Mouse (Mus musculus) limb, embryonic 11.5 days (tissue): ENCODE data around the gene Myh6. TPM values are rescaled to one million over a fixed set of nuclear protein-coding genes. Genes with fewer than 3 reads are reported as not detected.
"Not testable (repeated sequence)": the region's sequence is repeated elsewhere in the genome, so short reads cannot be mapped to it uniquely, and the experiment has no call there.

Source experiments
- ATAC-seq: fragments of 200-750 bp; cut with Nextera tagmentation; 2 replicates; pipeline ENCODE4 v1.8.0; 2017; ENCODE audit warnings: low read depth; ENCODE audit not compliant: insufficient number of reproducible peaks, low FRiP score, low TSS enrichment
- DNase-seq: peaks from one replicate; pipeline ENCODE4 v3.0.0-alpha.2; 2015; ENCODE audit warnings: low spot score
- H3K27ac ChIP-seq: fragments of 300-500 bp; sonication (generic); replicated peaks from 2 replicates; pipeline ENCODE4 v1.5.1; 2014; ENCODE audit warnings: low read depth, mild to moderate bottlenecking, low read length
- H3K27me3 ChIP-seq: fragments of 300-500 bp; sonication (generic); 2 replicates; pipeline ENCODE4 v1.6.1; 2014; ENCODE audit warnings: mild to moderate bottlenecking, low read length, mixed read lengths; ENCODE audit not compliant: control insufficient read depth, insufficient read depth
- H3K36me3 ChIP-seq: fragments of 300-500 bp; sonication (generic); 2 replicates; pipeline ENCODE4 v1.6.1; 2014; ENCODE audit warnings: mild to moderate bottlenecking, low read length, moderate library complexity, mixed read lengths; ENCODE audit not compliant: control insufficient read depth, insufficient read depth
- H3K4me1 ChIP-seq: fragments of 300-500 bp; sonication (generic); 2 replicates; pipeline ENCODE4 v1.6.1; 2014; ENCODE audit warnings: low read length, mixed read lengths; ENCODE audit not compliant: control insufficient read depth, insufficient read depth
- H3K4me2 ChIP-seq: fragments of 300-500 bp; sonication (generic); 2 replicates; pipeline ENCODE4 v1.6.1; 2014; ENCODE audit warnings: low read depth, mild to moderate bottlenecking, moderate library complexity; ENCODE audit not compliant: severe bottlenecking
- H3K4me3 ChIP-seq: fragments of 300-500 bp; sonication (generic); 2 replicates; pipeline ENCODE4 v1.5.1; 2014; ENCODE audit warnings: low read depth, low read length
- H3K9ac ChIP-seq: fragments of 300-500 bp; sonication (generic); 2 replicates; pipeline ENCODE4 v1.6.1; 2014; ENCODE audit warnings: mild to moderate bottlenecking, low read length
- H3K9me3 ChIP-seq: fragments of 300-500 bp; sonication (generic); 2 replicates; pipeline ENCODE4 v1.6.1; 2016; ENCODE audit warnings: low read length; ENCODE audit not compliant: control insufficient read depth
- WGBS: fragments of 180-500 bp; shearing (Covaris S2); extraction: QIAGEN DNeasy Blood & Tissue Kit; methylation state at CpG from one replicate; pipeline ENCODE4 v1.1.7; 2014; 5-methylcytosine and 5-hydroxymethylcytosine counted together
- polyA plus RNA-seq: library from polyadenylated mRNA; unstranded; fragments of >200 nt; fragmentation: Nextera tagmentation; extraction: Ambion mirVana; gene quantifications from 2 replicates; pipeline ENCODE4 v1.2.1, GENCODE M21; 2014

The Myh6 gene
- polyA plus RNA-seq, 1 experiment from 2014 or later = 1.7 TPM

DNA sequence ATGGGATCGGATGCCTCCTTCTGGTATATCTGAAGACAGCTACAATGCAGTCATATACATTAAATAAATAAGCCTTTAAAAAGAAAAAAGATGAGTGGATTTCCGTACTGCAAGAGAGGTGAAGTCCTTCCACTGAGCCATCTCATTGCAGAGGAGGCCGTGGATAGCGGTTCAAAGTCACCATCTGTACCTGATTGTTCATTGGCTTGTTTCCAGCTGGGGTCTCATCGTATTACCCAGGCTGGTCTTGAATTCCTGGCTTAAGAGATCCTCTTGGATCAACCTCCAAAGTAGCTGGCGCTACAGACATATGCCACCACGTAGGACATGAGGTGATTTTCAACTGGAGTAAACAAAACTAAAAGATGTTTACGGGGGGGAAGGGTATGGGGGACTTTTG lies 39.2 kb upstream of the Myh6 start:
- no peak for ATAC-seq
- DNase-seq = no peak
- no peak overlapping the region for H3K9ac ChIP-seq
- no peaks in the 10 kb centered on the region for H3K36me3 ChIP-seq
- H3K9me3 ChIP-seq = no peaks in the 10 kb centered on the region
- H3K4me3 ChIP-seq = no peak overlapping the region
- no peaks in the 10 kb centered on the region for H3K4me1 ChIP-seq
- no peaks in the 10 kb centered on the region for H3K27me3 ChIP-seq
- no peak overlapping the region for H3K27ac ChIP-seq
- no peak overlapping the region for H3K4me2 ChIP-seq
- 81% methylated on average over 8 of the region's 8 CpGs for WGBS

GRCm38 (mm10) chr14:55005506-55005905 lies 38.8 kb upstream of the Myh6 start:
- H3K36me3 ChIP-seq = no peaks in the 10 kb centered on the region

GRCm38 (mm10) chr14:55003878-55004855 lies 37.4 kb upstream of the Myh6 start:
- H3K36me3 ChIP-seq = no peaks in the 10 kb centered on the region
- H3K27ac ChIP-seq = no peak overlapping the region
- no peak for DNase-seq

More at GRCm38 (mm10) chr14:55005506-55005905, 38.8 kb upstream of the Myh6 start:
- WGBS = 77% methylated on average over 2 of the region's 2 CpGs
- ATAC-seq = no peak
- Histone ChIP-seq H3K4me1 (no peaks in the 10 kb centered on the region), H3K27me3 (no peaks in the 10 kb centered on the region), H3K4me2 (no peak overlapping the region), H3K27ac (no peak overlapping the region), H3K9me3 (no peaks in the 10 kb centered on the region), H3K4me3 (no peak overlapping the region), H3K9ac (no peak overlapping the region)
- DNase-seq = no peak

GRCm38 (mm10) chr14:55002687-55003120 lies 36.0 kb upstream of the Myh6 start:
- Histone ChIP-seq H3K9ac (no peak overlapping the region), H3K4me3 (no peak overlapping the region), H3K4me1 (no peaks in the 10 kb centered on the region), H3K27ac (no peak overlapping the region), H3K9me3 (no peaks in the 10 kb centered on the region), H3K4me2 (no peak overlapping the region), H3K27me3 (no peaks in the 10 kb centered on the region), H3K36me3 (no peaks in the 10 kb centered on the region)
- ATAC-seq (no peak), DNase-seq (no peak)
- 68% methylated on average over 7 of the region's 7 CpGs for WGBS

More at GRCm38 (mm10) chr14:55003878-55004855, 37.4 kb upstream of the Myh6 start:
- H3K27me3 ChIP-seq = no peaks in the 10 kb centered on the region
- no peak for ATAC-seq
- H3K9me3 ChIP-seq = no peaks in the 10 kb centered on the region
- H3K9ac ChIP-seq = no peak overlapping the region
- 83% methylated on average over 18 of the region's 18 CpGs for WGBS
- no peak overlapping the region for H3K4me2 ChIP-seq
- no peak overlapping the region for H3K4me3 ChIP-seq
- H3K4me1 ChIP-seq = no peaks in the 10 kb centered on the region

DNA sequence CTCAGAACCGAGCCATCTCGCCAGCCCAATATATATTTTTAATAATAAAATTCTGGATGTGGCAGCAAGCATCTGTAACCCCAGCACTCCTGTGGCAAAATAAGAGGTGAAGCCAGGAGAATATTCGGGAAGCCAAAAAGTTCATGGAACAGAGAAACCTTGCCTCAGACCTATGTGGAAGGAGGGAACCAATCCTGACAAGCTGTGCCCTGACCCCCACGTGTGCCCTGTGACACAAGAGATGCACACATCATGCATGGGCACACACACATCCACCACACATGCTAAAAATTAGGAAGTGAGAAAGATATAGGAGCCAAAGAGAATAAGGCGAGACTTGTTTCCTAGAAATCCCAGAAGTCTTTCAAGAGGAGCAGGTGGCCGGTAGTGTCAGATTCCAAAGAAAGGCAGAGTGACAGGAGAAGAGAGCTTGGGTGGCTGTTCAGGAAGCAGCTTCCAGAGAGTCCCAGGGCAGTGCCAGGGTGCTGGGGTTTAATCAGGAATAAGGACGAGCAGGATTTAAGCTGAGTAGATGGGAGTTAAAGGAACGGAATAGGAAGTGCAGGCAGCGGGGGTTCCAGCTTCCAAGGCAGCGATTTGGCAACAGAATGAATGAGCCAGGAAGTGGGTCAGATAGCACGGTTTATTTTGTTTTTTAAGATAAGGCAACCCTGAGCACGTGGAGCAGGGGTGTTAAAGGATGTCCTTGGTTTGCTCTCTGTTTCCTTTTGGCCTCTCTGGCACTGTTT lies 35.4 kb upstream of the Myh6 start:
- WGBS = 48% methylated on average over 12 of the region's 12 CpGs
- DNase-seq (no peak), ATAC-seq (no peak)
- no peaks in the 10 kb centered on the region for H3K27me3 ChIP-seq
- H3K9me3 ChIP-seq = no peaks in the 10 kb centered on the region
- H3K36me3 ChIP-seq = no peaks in the 10 kb centered on the region
- no peak overlapping the region for H3K4me2 ChIP-seq
- H3K4me3 ChIP-seq = no peak overlapping the region
- H3K9ac ChIP-seq = no peak overlapping the region
- H3K4me1 ChIP-seq = no peaks in the 10 kb centered on the region
- no peak overlapping the region for H3K27ac ChIP-seq

- Histone ChIP-seq H3K9me3 (no peaks in the 10 kb centered on the region), H3K4me2 (no peak overlapping the region), H3K4me3 (no peak overlapping the region), H3K27ac (no peak overlapping the region), H3K9ac (no peak overlapping the region), H3K36me3 (no peaks in the 10 kb centered on the region), H3K4me1 (no peaks in the 10 kb centered on the region), H3K27me3 (no peaks in the 10 kb centered on the region)
- ATAC-seq (no peak), DNase-seq (no peak)
- 95% methylated on average over 2 of the region's 2 CpGs for WGBS
Measured at GRCm38 (mm10) chr14:55001446-55001845, 34.7 kb upstream of the Myh6 start.

GRCm38 (mm10) chr14:55000814-55001213 lies 34.1 kb upstream of the Myh6 start:
- WGBS = 87% methylated on average over 6 of the region's 6 CpGs
- H3K27ac ChIP-seq = no peak overlapping the region
- DNase-seq (no peak), ATAC-seq (no peak)
- H3K9me3 ChIP-seq = no peaks in the 10 kb centered on the region
- no peak overlapping the region for H3K4me2 ChIP-seq
- H3K36me3 ChIP-seq = no peaks in the 10 kb centered on the region
- no peak overlapping the region for H3K4me3 ChIP-seq
- H3K27me3 ChIP-seq = no peaks in the 10 kb centered on the region
- H3K4me1 ChIP-seq = no peaks in the 10 kb centered on the region
- no peak overlapping the region for H3K9ac ChIP-seq

GRCm38 (mm10) chr14:54999868-55000267 lies 33.1 kb upstream of the Myh6 start:
- not testable (repeated sequence) for H3K27me3 ChIP-seq, DNase-seq, H3K9me3 ChIP-seq, H3K9ac ChIP-seq, ATAC-seq, H3K4me1 ChIP-seq, H3K27ac ChIP-seq, H3K4me3 ChIP-seq, H3K4me2 ChIP-seq, H3K36me3 ChIP-seq
- 92% methylated on average over 5 of the region's 5 CpGs for WGBS
